Mouse (Mus musculus) myocyte (in vitro differentiated cells): ENCODE results near the gene Car5a. TPM values are rescaled to one million over a fixed set of nuclear protein-coding genes. Genes with fewer than 3 reads are reported as not detected.

Source experiments
- H3K27me3 ChIP-seq: one replicate; pipeline ENCODE4 v1.6.1; 2011; ENCODE audit not compliant: control insufficient read depth, insufficient read depth, insufficient read length
- H3K36me3 ChIP-seq: one replicate; pipeline ENCODE4 v1.6.1; 2011; ENCODE audit not compliant: control insufficient read depth, insufficient read depth
- H3K4me2 ChIP-seq: one replicate; pipeline ENCODE4 v1.6.1; 2011; ENCODE audit warnings: low read depth, control low read depth
- H3K4me3 ChIP-seq: one replicate; pipeline ENCODE4 v1.5.1; 2011; ENCODE audit warnings: mild to moderate bottlenecking, control low read depth, moderate library complexity
- H3K79me2 ChIP-seq: one replicate; pipeline ENCODE4 v1.6.1; 2011; ENCODE audit not compliant: control insufficient read depth, insufficient read depth
- H3ac ChIP-seq: one replicate; pipeline ENCODE4 v1.6.1; 2011; ENCODE audit not compliant: control insufficient read depth, insufficient read length
- CEBPB ChIP-seq: IDR thresholded peaks from 2 replicates; pipeline ENCODE4 v1.6.1; 2011; ENCODE audit warnings: mild to moderate bottlenecking, moderate library complexity; ENCODE audit not compliant: poor library complexity, insufficient read depth, severe bottlenecking
- E2F4 ChIP-seq: IDR thresholded peaks from one replicate; pipeline ENCODE4 v1.6.1; 2011; ENCODE audit warnings: mild to moderate bottlenecking, control low read depth, moderate library complexity; ENCODE audit not compliant: insufficient read depth
- MAX ChIP-seq: IDR thresholded peaks from one replicate; pipeline ENCODE4 v1.6.1; 2011; ENCODE audit warnings: low read depth, mild to moderate bottlenecking, control low read depth
- MYOD1 ChIP-seq, 3 experiments: IDR thresholded peaks; one replicate each; pipeline ENCODE4 v1.6.1; 2011; ENCODE audit warnings: control low read depth in 2 of 3, low read depth in 2 of 3, mild to moderate bottlenecking in 2 of 3, moderate library complexity in 1 of 3; ENCODE audit not compliant: insufficient read length in 2 of 3, control insufficient read depth in 1 of 3
- MYOG ChIP-seq, 3 experiments: IDR thresholded peaks; one replicate each; pipeline ENCODE4 v1.6.1; 2011; ENCODE audit warnings: control low read depth in 2 of 3, low read depth in 2 of 3, mild to moderate bottlenecking in 2 of 3; ENCODE audit not compliant: insufficient read length in 2 of 3, control insufficient read depth in 1 of 3, insufficient read depth in 1 of 3
- POLR2A ChIP-seq: IDR thresholded peaks from one replicate; pipeline ENCODE4 v1.6.1; 2011; ENCODE audit warnings: low read depth, mild to moderate bottlenecking, control low read depth, moderate library complexity; ENCODE audit not compliant: insufficient read length
- POLR2AphosphoS2 ChIP-seq: IDR thresholded peaks from one replicate; pipeline ENCODE4 v1.6.1; 2011; ENCODE audit warnings: low read depth, control low read depth; ENCODE audit not compliant: insufficient read length
- REST ChIP-seq: IDR thresholded peaks from one replicate; pipeline ENCODE4 v1.6.1; 2011; ENCODE audit warnings: mild to moderate bottlenecking, control low read depth, moderate library complexity; ENCODE audit not compliant: insufficient read depth, insufficient read length
- TCF12 ChIP-seq: IDR thresholded peaks from one replicate; pipeline ENCODE4 v1.6.1; 2011; ENCODE audit warnings: mild to moderate bottlenecking, control low read depth; ENCODE audit not compliant: poor library complexity, insufficient read depth, severe bottlenecking
- TCF3 ChIP-seq: IDR thresholded peaks from one replicate; pipeline ENCODE4 v1.6.1; 2011; ENCODE audit warnings: low read depth, control low read depth; ENCODE audit not compliant: insufficient read length
- USF1 ChIP-seq: IDR thresholded peaks from one replicate; pipeline ENCODE4 v1.6.1; 2011; ENCODE audit warnings: low read depth, mild to moderate bottlenecking, control low read depth, moderate library complexity
- polyA plus RNA-seq: library from polyadenylated mRNA; unstranded; fragments of >200 nt; fragmentation: generic; extraction: Trizol; gene quantifications from one replicate; pipeline ENCODE4 v1.2.1, GENCODE M21; 2012; ENCODE audit warnings: missing spikeins

Car5a gene
- polyA plus RNA-seq, 1 experiment, result not detected

GRCm38 (mm10) chr8:121884181-121884580, 60.5 kb downstream of the Car5a start:
- H3ac ChIP-seq, result no peak overlapping the region
- no peaks in the 10 kb centered on the region for H3K27me3 ChIP-seq
- peaks cover 4% of the 10 kb centered on the region for H3K79me2 ChIP-seq
- H3K4me2 ChIP-seq, result no peak overlapping the region
- H3K36me3 ChIP-seq, result peaks cover 50% of the 10 kb centered on the region
- TF ChIP-seq USF1 (no peak), MAX (no peak), POLR2A (no peak), REST (no peak), TCF12 (no peak), MYOD1 (IDR thresholded peaks at IDR 0.05; ENCODE audit: control insufficient read depth in 1 of 3, insufficient read length in 2 of 3, low read depth in 2 of 3) (no peak), MYOG (IDR thresholded peaks at IDR 0.05; ENCODE audit: control insufficient read depth in 1 of 3, insufficient read depth in 1 of 3, insufficient read length in 2 of 3, low read depth in 2 of 3) (no peak), POLR2AphosphoS2 (no peak), TCF3 (no peak), CEBPB (no peak), E2F4 (no peak)
- H3K4me3 ChIP-seq, result no peak overlapping the region

DNA sequence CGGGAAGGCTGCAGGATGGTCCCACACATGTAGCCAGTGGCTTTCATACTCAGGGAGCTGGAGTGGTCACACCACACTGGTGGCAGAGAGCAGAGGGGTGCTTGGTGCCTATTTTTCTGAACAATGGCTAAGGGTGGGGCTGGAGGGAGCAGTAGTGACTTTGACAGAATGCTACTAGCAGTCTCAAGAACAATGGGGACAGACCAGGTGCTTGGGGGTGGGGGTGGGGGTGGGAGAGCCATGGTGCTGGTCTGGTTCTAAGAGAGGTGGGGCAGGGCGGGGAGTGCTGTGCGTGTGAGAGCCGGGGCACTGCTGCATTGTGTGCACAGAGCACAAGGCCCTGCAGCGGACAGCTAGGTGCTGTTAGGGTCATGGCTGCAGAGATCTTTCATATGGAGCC, 62.8 kb downstream of the Car5a start:
- H3K36me3 ChIP-seq, result peaks cover 32% of the 10 kb centered on the region
- no peaks in the 10 kb centered on the region for H3K79me2 ChIP-seq
- TF ChIP-seq POLR2A (no peak), POLR2AphosphoS2 (peak; percentile 50)
- H3K4me3 ChIP-seq, result no peak overlapping the region
- H3K27me3 ChIP-seq, result no peaks in the 10 kb centered on the region
- H3K4me2 ChIP-seq, result no peak overlapping the region
- H3ac ChIP-seq, result no peak overlapping the region

DNA sequence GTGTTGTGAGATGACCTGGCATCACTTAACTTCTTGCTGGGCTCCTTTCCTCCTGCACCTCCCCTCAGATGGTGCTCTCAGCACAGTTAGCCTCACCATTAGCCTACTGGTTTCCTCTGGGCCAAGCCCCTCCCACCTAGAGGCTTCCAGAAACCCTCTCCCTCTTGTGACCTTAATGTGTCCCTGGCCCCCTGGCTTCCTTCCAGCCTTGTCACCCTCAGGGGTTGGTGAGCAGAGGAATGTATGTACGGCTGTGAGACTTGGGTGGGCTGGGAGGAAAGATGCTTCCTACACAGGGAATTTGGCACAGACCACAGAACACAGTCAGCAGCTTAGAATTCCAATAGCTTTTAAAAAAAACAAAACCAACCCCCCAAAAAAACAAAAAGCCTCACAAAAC, 63.9 kb downstream of the Car5a start:
- H3K4me3 ChIP-seq, result no peak overlapping the region
- H3ac ChIP-seq, result no peak overlapping the region
- H3K79me2 ChIP-seq, result no peaks in the 10 kb centered on the region
- no peaks in the 10 kb centered on the region for H3K27me3 ChIP-seq
- TF ChIP-seq MAX (no peak), MYOG (IDR thresholded peaks at IDR 0.05; ENCODE audit: control insufficient read depth in 1 of 3, insufficient read depth in 1 of 3, insufficient read length in 2 of 3, low read depth in 2 of 3) (no peak), TCF3 (no peak), POLR2AphosphoS2 (no peak)
- H3K36me3 ChIP-seq, result peaks cover 21% of the 10 kb centered on the region
- no peak overlapping the region for H3K4me2 ChIP-seq

GRCm38 (mm10) chr8:121879712-121880111, 65.0 kb downstream of the Car5a start:
- Histone ChIP-seq H3K36me3 (peaks cover 15% of the 10 kb centered on the region), H3K4me3 (no peak overlapping the region), H3K27me3 (no peaks in the 10 kb centered on the region), H3K79me2 (no peaks in the 10 kb centered on the region), H3ac (no peak overlapping the region), H3K4me2 (no peak overlapping the region)
- no peak for TF ChIP-seq MYOG (IDR thresholded peaks at IDR 0.05; ENCODE audit: control insufficient read depth in 1 of 3, insufficient read depth in 1 of 3, insufficient read length in 2 of 3, low read depth in 2 of 3)
- TF ChIP-seq TCF3, result no peak
- TF ChIP-seq POLR2A, result peak; percentile 38
- peak; percentile 76 for TF ChIP-seq POLR2AphosphoS2

DNA sequence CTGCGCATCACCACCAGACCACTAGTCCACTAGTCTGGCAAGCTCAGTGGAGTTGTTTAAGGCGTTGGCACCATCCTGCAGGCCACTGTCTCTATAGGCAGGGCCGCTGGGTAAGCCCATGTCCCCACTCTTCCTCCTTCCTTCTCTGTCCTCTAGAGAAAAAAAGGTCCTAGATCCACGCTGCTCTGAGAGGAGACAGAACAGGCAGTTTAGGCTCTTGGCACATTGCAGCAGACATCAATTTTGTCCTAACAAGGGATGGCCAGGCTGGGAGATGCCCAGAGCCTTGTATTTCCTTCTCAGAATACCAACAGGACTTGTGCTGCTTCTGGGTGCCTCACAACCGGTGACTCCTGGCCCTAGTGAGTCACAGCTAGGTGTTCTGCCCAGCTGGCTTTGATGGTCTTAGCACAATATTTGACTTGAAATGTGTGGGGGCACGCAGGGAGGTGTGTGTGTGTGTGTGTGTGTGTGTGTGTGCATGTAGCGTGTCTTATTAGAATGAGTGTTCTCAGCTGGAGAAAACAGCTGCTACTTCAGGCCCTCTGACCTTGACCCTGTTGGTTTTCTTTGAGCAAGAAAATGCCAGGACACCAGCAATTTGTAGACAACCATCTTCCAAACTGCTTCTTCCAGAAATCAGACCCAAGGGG, 66.8 kb downstream of the Car5a start:
- Histone ChIP-seq H3K79me2 (no peaks in the 10 kb centered on the region), H3K36me3 (peaks cover 8% of the 10 kb centered on the region), H3K4me3 (no peak overlapping the region), H3ac (no peak overlapping the region), H3K27me3 (no peaks in the 10 kb centered on the region), H3K4me2 (no peak overlapping the region)
- TF ChIP-seq MYOG (IDR thresholded peaks at IDR 0.05; ENCODE audit: control insufficient read depth in 1 of 3, insufficient read depth in 1 of 3, insufficient read length in 2 of 3, low read depth in 2 of 3) (peak in 1 of 3 experiments; percentile 28), MYOD1 (IDR thresholded peaks at IDR 0.05; ENCODE audit: control insufficient read depth in 1 of 3, insufficient read length in 2 of 3, low read depth in 2 of 3) (peak in 1 of 3 experiments; percentile 31), POLR2AphosphoS2 (peak; percentile 63), TCF3 (no peak)

DNA sequence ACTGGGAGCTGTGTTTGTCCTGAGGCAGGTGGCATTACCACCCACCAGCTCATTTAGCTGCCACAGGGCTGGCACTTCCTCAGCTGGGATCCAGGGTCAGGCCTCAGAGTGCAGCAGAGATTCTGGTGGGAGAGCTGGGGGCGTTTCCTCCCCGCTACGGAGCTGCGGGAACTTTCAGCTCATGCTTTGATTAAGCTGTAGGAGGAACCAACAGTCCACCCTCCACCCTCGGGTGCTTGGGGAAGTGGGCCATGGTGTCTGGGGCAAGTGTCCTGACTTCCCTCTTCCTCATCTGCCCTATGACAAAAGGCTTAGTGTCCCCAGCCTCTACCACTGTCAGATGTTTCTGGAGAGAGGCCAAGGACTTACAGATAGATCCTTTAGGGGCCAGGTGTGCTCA, 67.5 kb downstream of the Car5a start:
- H3K4me3 ChIP-seq, result no peak overlapping the region
- no peak overlapping the region for H3K4me2 ChIP-seq
- TF ChIP-seq E2F4 (no peak), USF1 (no peak), TCF12 (no peak), POLR2A (peak; percentile 37), MAX (no peak), REST (no peak), TCF3 (no peak), CEBPB (no peak), MYOD1 (IDR thresholded peaks at IDR 0.05; ENCODE audit: control insufficient read depth in 1 of 3, insufficient read length in 2 of 3, low read depth in 2 of 3) (no peak), MYOG (IDR thresholded peaks at IDR 0.05; ENCODE audit: control insufficient read depth in 1 of 3, insufficient read depth in 1 of 3, insufficient read length in 2 of 3, low read depth in 2 of 3) (no peak), POLR2AphosphoS2 (peak; percentile 89)

More for the DNA sequence above, 67.5 kb downstream of the Car5a start:
- Histone ChIP-seq H3K36me3 (peaks cover 8% of the 10 kb centered on the region), H3K79me2 (no peaks in the 10 kb centered on the region), H3K27me3 (no peaks in the 10 kb centered on the region), H3ac (no peak overlapping the region)
